Mouse (Mus musculus) liver, embryonic 12.5 days (tissue): ENCODE measurements around the gene Aatk. TPM values are rescaled to one million over a fixed set of nuclear protein-coding genes. Genes with fewer than 3 reads are reported as not detected.

Source experiments
- ATAC-seq: fragments of 200-750 bp; cut with Nextera tagmentation; 2 replicates; pipeline ENCODE4 v1.8.0; 2017; ENCODE audit warnings: moderate number of reproducible peaks, mild to moderate bottlenecking, moderate library complexity
- H3K27ac ChIP-seq: fragments of 300-500 bp; sonication (generic); 2 replicates; pipeline ENCODE4 v1.5.1; 2016; ENCODE audit warnings: mild to moderate bottlenecking
- H3K27me3 ChIP-seq: fragments of 300-500 bp; sonication (generic); replicated peaks from 2 replicates; pipeline ENCODE4 v1.6.1; 2016; ENCODE audit warnings: mild to moderate bottlenecking, moderate library complexity
- H3K36me3 ChIP-seq: fragments of 300-500 bp; sonication (generic); 2 replicates; pipeline ENCODE4 v1.6.1; 2016; ENCODE audit warnings: mild to moderate bottlenecking, moderate library complexity
- H3K4me1 ChIP-seq: fragments of 300-500 bp; sonication (generic); 2 replicates; pipeline ENCODE4 v1.6.1; 2016
- H3K4me2 ChIP-seq: fragments of 300-500 bp; sonication (generic); 2 replicates; pipeline ENCODE4 v1.6.1; 2016; ENCODE audit warnings: mild to moderate bottlenecking, moderate library complexity
- H3K4me3 ChIP-seq: fragments of 300-500 bp; sonication (generic); 2 replicates; pipeline ENCODE4 v1.5.1; 2016; ENCODE audit warnings: mild to moderate bottlenecking, moderate library complexity
- H3K9ac ChIP-seq: fragments of 300-500 bp; sonication (generic); 2 replicates; pipeline ENCODE4 v1.6.1; 2016; ENCODE audit warnings: mild to moderate bottlenecking, moderate library complexity
- H3K9me3 ChIP-seq: fragments of 300-500 bp; sonication (generic); replicated peaks from 2 replicates; pipeline ENCODE4 v1.6.1; 2016; ENCODE audit warnings: mild to moderate bottlenecking, moderate library complexity
- WGBS: fragments of 180-500 bp; shearing (Covaris S2); methylation state at CpG from one replicate; pipeline ENCODE4 v1.1.7; 2016; ENCODE audit not compliant: insufficient replicate concordance; 5-methylcytosine and 5-hydroxymethylcytosine counted together
- polyA plus RNA-seq: library from polyadenylated mRNA; unstranded; fragments of >200 nt; fragmentation: Nextera tagmentation; extraction: Ambion mirVana; gene quantifications from 2 replicates; pipeline ENCODE4 v1.2.1, GENCODE M21; 2016

The Aatk gene
- polyA plus RNA-seq, result 0.37 and 0.49 TPM in 2 replicates

DNA sequence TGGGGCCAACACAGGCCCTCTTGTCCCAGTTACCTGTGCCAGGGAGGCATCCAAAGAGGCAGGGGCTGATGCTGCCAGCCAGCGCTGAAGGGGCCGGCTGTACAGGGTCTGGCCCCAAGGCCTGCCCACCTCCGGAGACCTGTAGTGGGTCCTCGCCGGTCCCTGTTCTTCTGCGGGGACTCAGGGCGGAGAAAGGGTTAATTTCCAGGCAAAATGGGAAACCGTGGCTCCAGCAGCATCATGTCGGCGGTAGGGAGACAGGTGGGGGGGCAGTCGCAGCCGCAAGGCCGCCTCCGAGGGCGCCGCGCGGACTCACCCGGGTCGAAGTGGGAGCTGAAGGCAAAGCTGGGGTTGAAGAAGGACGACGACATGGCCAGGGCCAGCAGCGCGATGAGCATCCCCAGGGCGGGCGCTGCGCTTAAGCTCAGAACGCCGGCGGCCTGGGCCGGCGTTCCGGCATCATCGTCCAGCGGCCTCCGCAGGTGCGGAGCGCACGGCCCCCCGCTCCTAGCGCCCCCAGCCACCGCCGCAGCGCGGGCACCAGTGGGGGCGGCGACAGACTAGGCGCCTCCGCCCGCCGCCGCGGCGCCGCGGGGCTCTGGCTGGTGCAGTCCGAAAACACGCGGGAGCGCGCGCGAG is at the start of gene Aatk:
TSS of gene Aatk (minus strand) at position 615 of the 639 bp plus-strand sequence.
- Histone ChIP-seq H3K4me3 (peak within 1 kb of the TSS; percentile 44), H3K27me3 (peaks cover 66% of the 10 kb centered on the region), H3K4me1 (peaks cover 7% of the 10 kb centered on the region; the same call in 1 of the 2 replicates), H3K36me3 (no peaks in the 10 kb centered on the region), H3K9ac (0 out of 2 replicates have a peak within 1 kb of the TSS, but pooled peaks have one; percentile 24), H3K27ac (no peak within 1 kb of the TSS), H3K4me2 (peak within 1 kb of the TSS; percentile 68), H3K9me3 (no peaks in the 10 kb centered on the region)
- no peak for ATAC-seq
- WGBS, result 5% methylated on average over 58 of the region's 63 CpGs

DNA sequence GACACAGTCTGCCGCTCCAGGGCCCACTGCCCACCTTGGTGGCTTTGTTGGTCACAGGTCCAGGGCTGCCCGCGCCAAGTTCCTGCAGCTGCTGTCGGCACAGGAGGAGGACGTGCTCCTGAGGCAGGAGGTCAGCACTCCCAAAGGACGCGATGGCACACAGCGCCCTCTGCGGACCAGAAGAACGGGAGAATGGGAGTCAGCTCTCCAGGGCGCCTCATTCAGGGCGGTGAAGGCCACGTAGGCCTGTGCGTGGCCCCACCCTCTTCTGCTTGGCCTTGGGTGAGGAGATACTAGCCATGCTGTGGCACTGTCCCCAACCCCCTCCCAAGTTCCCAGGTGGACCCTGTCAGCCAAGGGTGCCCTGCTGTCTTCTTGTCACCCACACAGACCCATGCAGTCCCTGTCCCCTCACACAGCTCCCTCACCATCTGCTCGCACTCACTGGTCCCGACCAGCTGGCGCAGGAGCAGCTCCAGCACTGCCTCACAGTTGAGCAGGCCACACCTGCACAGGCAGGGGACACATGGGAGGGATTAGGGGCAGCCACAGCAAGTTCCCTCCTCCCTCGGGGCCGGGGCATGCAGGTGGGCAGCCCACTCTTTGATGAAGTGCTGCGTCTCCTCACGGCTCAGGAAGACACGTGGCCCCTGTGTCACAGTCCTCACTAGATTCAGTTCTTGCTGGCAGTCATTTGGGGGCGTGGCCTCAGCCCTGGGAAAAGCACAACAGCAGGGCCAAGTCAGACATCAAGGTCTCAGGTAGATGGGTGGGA is 46.0 kb upstream of the Aatk start:
- H3K9ac ChIP-seq, result no peak overlapping the region
- ATAC-seq, result 0 out of 2 replicates have a peak, but pooled peaks have one; percentile 17
- H3K4me2 ChIP-seq, result no peak overlapping the region
- peaks cover 22% of the 10 kb centered on the region for H3K4me1 ChIP-seq
- H3K4me3 ChIP-seq, result no peak overlapping the region
- H3K27ac ChIP-seq, result no peak overlapping the region
- WGBS, result 78% methylated on average over 22 of the region's 23 CpGs
- no peaks in the 10 kb centered on the region for H3K9me3 ChIP-seq
- H3K27me3 ChIP-seq, result no peaks in the 10 kb centered on the region
- H3K36me3 ChIP-seq, result peaks cover 67% of the 10 kb centered on the region

DNA sequence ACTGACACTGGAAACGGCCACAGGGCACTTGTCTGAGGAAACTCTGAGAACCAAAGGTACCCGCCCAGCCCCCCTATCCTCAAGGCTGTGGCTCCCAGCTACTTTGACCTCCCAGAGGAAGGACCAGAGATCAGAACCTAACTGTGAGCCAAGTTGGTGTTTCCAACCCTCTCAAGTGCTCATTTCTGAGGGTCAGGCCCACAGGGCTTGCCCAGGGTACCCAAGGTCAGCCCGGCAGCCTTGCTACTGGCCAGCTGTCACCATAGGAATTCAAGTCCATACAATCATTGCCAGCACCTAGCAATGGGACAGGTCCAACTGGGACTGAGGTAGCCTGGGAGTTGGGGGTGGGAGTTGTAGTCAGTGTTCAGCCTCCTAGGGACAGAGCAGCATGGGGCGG is 43.7 kb upstream of the Aatk start:
- 89% methylated on average over 4 of the region's 4 CpGs for WGBS
- Histone ChIP-seq H3K4me3 (no peak overlapping the region), H3K36me3 (peaks cover 56% of the 10 kb centered on the region), H3K4me1 (peaks cover 21% of the 10 kb centered on the region), H3K9me3 (no peaks in the 10 kb centered on the region), H3K9ac (no peak overlapping the region), H3K27ac (no peak overlapping the region), H3K27me3 (no peaks in the 10 kb centered on the region), H3K4me2 (no peak overlapping the region)
- ATAC-seq, result no peak

DNA sequence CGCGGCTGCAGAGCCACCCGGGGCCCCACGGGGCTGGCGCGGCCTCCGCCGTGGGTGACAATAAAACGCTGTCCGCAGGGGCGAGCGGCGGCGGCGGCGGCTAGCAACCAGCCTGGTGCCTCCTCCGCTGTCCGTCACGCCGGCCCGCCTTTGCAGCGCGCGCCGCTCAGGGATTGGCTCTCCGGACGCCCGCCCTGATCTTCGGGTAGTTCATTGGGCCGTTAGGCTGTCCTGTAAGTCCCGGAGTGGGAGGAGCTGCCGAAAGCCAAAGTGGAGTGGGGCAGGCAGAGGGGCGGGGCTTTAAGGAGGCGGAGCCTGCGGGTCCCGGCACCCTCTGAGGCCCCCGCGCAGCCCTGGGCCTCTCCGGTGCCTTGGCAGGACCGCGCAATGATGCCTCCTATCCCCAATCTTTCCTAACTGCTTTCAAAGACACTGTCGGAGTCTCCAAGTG is 39.8 kb upstream of the Aatk start, which contains the start of gene Cep131:
TSS of gene Cep131 (minus strand) at position 126 of the 451 bp plus-strand sequence.
- Histone ChIP-seq H3K27me3 (no peaks in the 10 kb centered on the region), H3K4me2 (peak within 1 kb of the TSS; percentile 99), H3K9ac (peak within 1 kb of the TSS; percentile 94), H3K4me1 (peaks cover 25% of the 10 kb centered on the region), H3K27ac (peak within 1 kb of the TSS; percentile 77), H3K4me3 (peak within 1 kb of the TSS; percentile 95), H3K36me3 (peaks cover 26% of the 10 kb centered on the region), H3K9me3 (no peaks in the 10 kb centered on the region)
- ATAC-seq, result peak; percentile 99
- WGBS, result under 1% methylated on average over 42 of the region's 42 CpGs

DNA sequence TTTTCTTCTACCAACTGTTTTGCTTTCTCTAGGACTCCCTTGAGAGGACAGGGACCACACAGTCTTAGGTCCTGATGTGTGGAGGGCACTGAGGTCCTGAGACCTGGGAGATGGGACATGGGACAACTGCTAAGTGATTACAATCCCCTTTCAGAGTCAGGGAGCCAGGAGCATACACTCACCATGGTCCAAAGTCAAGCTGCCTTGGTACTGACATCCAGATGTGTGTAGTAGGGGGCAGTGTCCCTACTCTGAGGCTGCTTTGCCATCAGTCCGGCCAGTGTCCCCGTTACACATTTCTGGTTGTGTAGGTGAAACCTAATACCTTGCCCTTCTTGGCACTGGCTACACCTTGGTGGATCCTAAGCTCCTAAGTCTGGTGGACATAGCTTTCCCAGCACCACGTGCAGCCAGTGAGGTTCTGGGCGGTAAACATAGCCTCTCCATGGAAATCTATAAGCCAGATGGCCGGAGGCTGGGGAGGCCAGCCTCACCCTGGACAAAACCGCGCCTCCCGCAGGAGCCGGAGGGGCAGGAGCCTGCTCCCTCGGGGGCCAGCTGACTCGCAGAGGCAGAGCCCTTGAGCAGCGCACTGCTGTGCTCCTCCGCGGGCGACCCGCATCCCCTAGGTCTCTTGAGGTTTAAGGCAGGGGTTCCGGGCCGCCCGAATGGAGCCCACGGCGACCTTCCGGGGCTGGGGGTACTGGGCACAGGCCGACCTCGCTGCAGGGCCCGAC is 39.1 kb upstream of the Aatk start:
- Histone ChIP-seq H3K27ac (peak overlapping the region; percentile 77), H3K4me2 (peak overlapping the region; percentile 99), H3K9ac (peak overlapping the region; percentile 94), H3K9me3 (no peaks in the 10 kb centered on the region), H3K4me3 (peak overlapping the region; percentile 95), H3K36me3 (peaks cover 25% of the 10 kb centered on the region), H3K27me3 (no peaks in the 10 kb centered on the region), H3K4me1 (peaks cover 25% of the 10 kb centered on the region)
- ATAC-seq, result peak; percentile 30
- 1% methylated on average over 25 of the region's 25 CpGs for WGBS

DNA sequence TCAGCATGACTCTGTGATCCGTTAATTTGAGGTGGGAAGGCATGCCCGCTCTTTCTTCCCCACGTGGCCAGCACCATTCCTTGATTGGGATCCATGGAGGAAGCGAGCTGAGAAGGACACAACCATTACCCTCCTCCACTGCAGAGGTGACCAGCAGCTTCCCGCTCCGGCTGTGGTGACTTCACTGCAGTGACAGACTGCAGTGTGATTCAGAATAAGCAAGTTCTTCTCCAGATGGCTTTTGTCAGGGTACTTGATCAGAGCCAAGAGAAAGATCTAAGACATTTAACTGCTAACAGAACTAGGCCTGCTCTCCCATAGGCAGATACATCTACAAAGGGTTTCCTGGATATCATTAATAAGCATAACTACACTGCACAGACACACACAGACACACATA is 33.3 kb upstream of the Aatk start:
- 86% methylated on average over 6 of the region's 6 CpGs for whole genome bisulfite sequencing
- Histone ChIP-seq H3K9me3 (no peaks in the 10 kb centered on the region), H3K27ac (no peak overlapping the region), H3K36me3 (peaks cover 56% of the 10 kb centered on the region), H3K4me1 (peaks cover under 1% of the 10 kb centered on the region; the same call in 1 of the 2 replicates), H3K27me3 (no peaks in the 10 kb centered on the region), H3K4me3 (no peak overlapping the region), H3K9ac (no peak overlapping the region), H3K4me2 (no peak overlapping the region)
- no peak for ATAC-seq

DNA sequence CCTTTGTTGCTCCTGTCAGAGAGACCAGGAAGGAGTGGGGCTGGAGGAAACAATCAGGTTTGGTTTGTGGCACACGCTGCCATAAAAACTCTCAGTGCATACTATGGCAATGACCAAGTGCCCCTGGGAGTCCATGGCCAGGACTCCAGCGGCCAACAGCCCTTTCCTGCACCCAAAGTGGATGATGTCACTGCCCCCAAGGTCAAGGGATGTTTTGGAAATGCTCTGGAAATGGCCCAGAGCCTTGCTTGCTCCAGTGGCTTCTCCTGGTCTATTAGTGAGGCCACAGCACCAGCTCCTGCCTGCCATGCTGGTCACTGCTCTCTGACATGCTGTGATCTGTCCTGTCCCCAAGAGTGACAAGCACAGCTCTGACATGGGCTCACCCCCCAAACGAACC is 29.2 kb upstream of the Aatk start:
- WGBS, result 53% methylated on average over 3 of the region's 3 CpGs
- Histone ChIP-seq H3K4me2 (no peak overlapping the region), H3K27me3 (no peaks in the 10 kb centered on the region), H3K9me3 (no peaks in the 10 kb centered on the region), H3K4me1 (no peaks in the 10 kb centered on the region), H3K9ac (no peak overlapping the region), H3K36me3 (peaks cover 60% of the 10 kb centered on the region), H3K27ac (no peak overlapping the region), H3K4me3 (no peak overlapping the region)
- ATAC-seq, result no peak

DNA sequence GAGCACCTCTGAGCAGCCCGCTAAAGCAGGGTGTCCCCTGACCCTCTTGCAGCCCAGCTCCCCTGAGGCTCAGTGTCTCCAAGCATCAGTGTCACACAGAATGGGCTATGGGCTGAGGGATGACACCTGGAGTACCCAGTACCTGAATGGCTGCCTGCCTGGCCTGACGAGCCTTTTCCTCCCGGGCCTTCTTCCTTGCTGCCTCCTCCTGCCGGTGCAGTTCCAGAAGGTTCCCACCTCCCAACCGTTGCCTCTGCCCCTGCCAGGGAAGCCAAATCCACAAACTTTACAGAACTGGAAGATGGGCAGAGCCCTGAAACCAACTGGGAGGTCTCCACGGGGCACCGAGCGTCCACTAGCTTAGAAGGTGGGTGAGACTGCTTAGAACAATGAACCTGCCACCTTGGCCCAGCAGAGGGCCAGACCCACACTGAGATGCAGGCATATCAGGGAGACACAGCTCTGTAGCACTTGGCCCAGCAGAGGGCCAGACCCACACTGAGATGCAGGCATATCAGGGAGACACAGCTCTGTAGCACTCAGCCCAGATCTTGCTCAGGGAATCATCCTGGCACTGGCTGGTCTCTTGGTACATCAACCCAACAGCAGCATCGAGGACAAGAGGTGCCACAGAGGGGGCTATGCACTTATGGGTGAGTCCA is 26.1 kb upstream of the Aatk start:
- Histone ChIP-seq H3K27ac (no peak overlapping the region), H3K9me3 (no peaks in the 10 kb centered on the region), H3K27me3 (no peaks in the 10 kb centered on the region), H3K4me2 (no peak overlapping the region), H3K9ac (no peak overlapping the region), H3K4me3 (no peak overlapping the region), H3K36me3 (peaks cover 65% of the 10 kb centered on the region), H3K4me1 (no peaks in the 10 kb centered on the region)
- ATAC-seq, result no peak
- WGBS, result 84% methylated on average over 9 of the region's 9 CpGs

DNA sequence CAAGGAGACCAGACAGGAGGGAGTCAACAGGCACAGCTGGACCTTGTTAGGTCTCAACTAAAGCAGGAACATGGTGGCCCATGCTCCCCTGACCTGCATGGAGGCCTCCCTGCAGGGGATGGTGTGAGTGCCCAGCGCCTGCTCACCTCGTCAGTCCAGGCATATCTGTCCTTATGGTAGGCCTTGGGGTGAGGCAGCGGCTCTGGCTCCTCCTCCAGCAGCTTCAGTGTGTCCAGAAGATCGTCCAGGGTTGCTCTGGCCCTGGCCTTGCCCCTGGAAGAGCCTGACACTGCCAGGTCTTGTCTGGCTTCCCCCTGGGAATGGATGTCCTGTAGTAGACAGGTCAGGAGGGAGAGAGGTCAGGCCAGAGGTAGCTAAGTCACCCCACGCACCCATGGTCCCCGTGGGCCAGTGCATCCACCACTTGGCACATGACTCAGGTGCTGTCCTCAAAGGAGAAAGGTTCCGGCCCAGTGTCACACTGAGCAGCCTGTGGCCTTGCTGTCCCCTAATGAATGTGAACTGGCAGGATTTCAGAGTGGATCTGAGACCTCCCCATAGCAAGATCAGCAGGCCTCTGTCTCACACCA is 24.9 kb upstream of the Aatk start:
- Histone ChIP-seq H3K4me3 (no peak overlapping the region), H3K27me3 (no peaks in the 10 kb centered on the region), H3K4me1 (no peaks in the 10 kb centered on the region), H3K9ac (no peak overlapping the region), H3K4me2 (no peak overlapping the region), H3K9me3 (no peaks in the 10 kb centered on the region), H3K36me3 (peaks cover 60% of the 10 kb centered on the region), H3K27ac (no peak overlapping the region)
- ATAC-seq, result no peak
- 73% methylated on average over 7 of the region's 7 CpGs for WGBS

DNA sequence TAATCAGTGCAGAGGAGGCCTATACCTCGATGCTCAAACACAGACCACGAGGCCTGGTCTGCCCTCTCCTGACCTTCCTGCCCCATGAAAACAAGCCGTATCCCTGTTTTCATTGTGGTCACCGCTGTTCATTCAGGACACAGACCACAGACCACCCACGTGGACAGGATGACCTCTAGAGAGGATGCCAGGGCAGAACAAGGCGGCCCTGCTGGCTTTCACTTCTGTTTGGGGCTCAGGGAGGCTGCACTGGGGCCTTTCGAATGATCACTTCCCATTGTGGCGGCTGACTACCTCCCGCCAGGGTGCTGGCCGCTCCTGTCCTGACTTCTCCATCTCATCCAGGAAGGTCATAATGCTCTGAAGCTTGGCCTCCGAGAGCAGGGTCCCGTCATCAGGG is 24.1 kb upstream of the Aatk start:
- Histone ChIP-seq H3K4me3 (no peak overlapping the region), H3K27ac (no peak overlapping the region), H3K9me3 (no peaks in the 10 kb centered on the region), H3K27me3 (no peaks in the 10 kb centered on the region), H3K4me1 (no peaks in the 10 kb centered on the region), H3K36me3 (peaks cover 55% of the 10 kb centered on the region), H3K9ac (no peak overlapping the region), H3K4me2 (no peak overlapping the region)
- no peak for ATAC-seq
- 65% methylated on average over 12 of the region's 12 CpGs for WGBS

DNA sequence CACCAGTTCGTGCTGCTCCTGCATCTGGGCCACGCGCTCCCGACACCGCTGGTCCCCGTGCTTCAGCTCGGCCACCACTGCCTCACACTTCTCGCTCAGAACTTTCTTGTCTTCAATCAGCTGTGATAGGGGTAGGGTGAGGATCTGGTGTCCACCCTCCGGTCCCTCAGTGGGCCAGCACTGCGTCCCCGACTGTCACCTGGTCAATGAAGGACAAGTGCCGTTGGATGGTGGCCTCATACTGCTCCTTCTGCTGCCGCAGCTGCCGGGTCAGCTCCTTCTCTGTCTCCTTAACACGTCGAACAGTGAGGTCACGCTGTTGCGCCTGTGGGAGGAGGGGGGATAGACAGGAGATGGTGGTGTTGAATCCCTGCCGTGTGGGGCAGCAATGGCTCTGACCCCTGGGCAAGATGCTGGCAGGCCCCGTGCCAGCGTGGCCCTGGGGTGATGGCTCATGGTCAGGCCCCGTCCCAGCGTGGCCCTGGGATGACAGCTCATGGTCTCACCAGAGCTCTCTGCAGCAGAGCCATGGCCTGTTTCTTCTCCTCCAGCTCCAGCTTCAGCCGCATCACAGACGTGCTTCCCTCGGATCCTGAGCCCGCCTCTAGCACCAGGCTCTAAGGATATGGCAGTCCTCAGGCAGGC is 23.4 kb upstream of the Aatk start:
- Histone ChIP-seq H3K9me3 (no peaks in the 10 kb centered on the region), H3K9ac (no peak overlapping the region), H3K36me3 (peaks cover 48% of the 10 kb centered on the region), H3K4me2 (no peak overlapping the region), H3K27me3 (no peaks in the 10 kb centered on the region), H3K4me1 (peaks cover 6% of the 10 kb centered on the region), H3K27ac (no peak overlapping the region), H3K4me3 (no peak overlapping the region)
- ATAC-seq, result no peak
- 81% methylated on average over 27 of the region's 27 CpGs for WGBS
